Mouse (Mus musculus) liver, embryonic 12.5 days (tissue): Measurements from ENCODE around the gene Aldh4a1. TPM values are rescaled to one million over a fixed set of nuclear protein-coding genes. Genes with fewer than 3 reads are reported as not detected.

ENCODE experiments used
- ATAC-seq: fragments of 200-750 bp; cut with Nextera tagmentation; 2 replicates; pipeline ENCODE4 v1.8.0; 2017; ENCODE audit warnings: moderate number of reproducible peaks, mild to moderate bottlenecking, moderate library complexity
- H3K27ac ChIP-seq: fragments of 300-500 bp; sonication (generic); 2 replicates; pipeline ENCODE4 v1.5.1; 2016; ENCODE audit warnings: mild to moderate bottlenecking
- H3K27me3 ChIP-seq: fragments of 300-500 bp; sonication (generic); replicated peaks from 2 replicates; pipeline ENCODE4 v1.6.1; 2016; ENCODE audit warnings: mild to moderate bottlenecking, moderate library complexity
- H3K36me3 ChIP-seq: fragments of 300-500 bp; sonication (generic); 2 replicates; pipeline ENCODE4 v1.6.1; 2016; ENCODE audit warnings: mild to moderate bottlenecking, moderate library complexity
- H3K4me1 ChIP-seq: fragments of 300-500 bp; sonication (generic); 2 replicates; pipeline ENCODE4 v1.6.1; 2016
- H3K4me2 ChIP-seq: fragments of 300-500 bp; sonication (generic); 2 replicates; pipeline ENCODE4 v1.6.1; 2016; ENCODE audit warnings: mild to moderate bottlenecking, moderate library complexity
- H3K4me3 ChIP-seq: fragments of 300-500 bp; sonication (generic); 2 replicates; pipeline ENCODE4 v1.5.1; 2016; ENCODE audit warnings: mild to moderate bottlenecking, moderate library complexity
- H3K9ac ChIP-seq: fragments of 300-500 bp; sonication (generic); 2 replicates; pipeline ENCODE4 v1.6.1; 2016; ENCODE audit warnings: mild to moderate bottlenecking, moderate library complexity
- H3K9me3 ChIP-seq: fragments of 300-500 bp; sonication (generic); replicated peaks from 2 replicates; pipeline ENCODE4 v1.6.1; 2016; ENCODE audit warnings: mild to moderate bottlenecking, moderate library complexity
- WGBS: fragments of 180-500 bp; shearing (Covaris S2); methylation state at CpG from one replicate; pipeline ENCODE4 v1.1.7; 2016; ENCODE audit not compliant: insufficient replicate concordance; 5-methylcytosine and 5-hydroxymethylcytosine counted together
- polyA plus RNA-seq: library from polyadenylated mRNA; unstranded; fragments of >200 nt; fragmentation: Nextera tagmentation; extraction: Ambion mirVana; gene quantifications from 2 replicates; pipeline ENCODE4 v1.2.1, GENCODE M21; 2016

Gene Aldh4a1
- polyA plus RNA-seq = 49.4 and 52.0 TPM in 2 replicates

GRCm38 (mm10) chr4:139622373-139623282, at the start of gene Aldh4a1:
Aldh4a1 (plus strand) TSS chr4:139622866.
- Histone ChIP-seq H3K9ac (peak within 1 kb of the TSS; percentile 73), H3K4me3 (peak within 1 kb of the TSS; percentile 73), H3K4me1 (peaks cover 49% of the 10 kb centered on the region), H3K27me3 (peaks cover 6% of the 10 kb centered on the region; the same call in 1 of the 2 replicates), H3K4me2 (peak within 1 kb of the TSS; percentile 94), H3K36me3 (peaks cover 4% of the 10 kb centered on the region; the same call in 1 of the 2 replicates), H3K9me3 (no peaks in the 10 kb centered on the region), H3K27ac (peak within 1 kb of the TSS; percentile 77)
- peak; percentile 99 for ATAC-seq
- WGBS = under 1% methylated on average over 34 of the region's 38 CpGs

GRCm38 (mm10) chr4:139572928-139573512, 49.6 kb upstream of the Aldh4a1 start:
- ATAC-seq = no peak
- Histone ChIP-seq H3K36me3 (no peaks in the 10 kb centered on the region), H3K4me3 (no peak overlapping the region), H3K27me3 (peaks cover 83% of the 10 kb centered on the region), H3K4me2 (no peak overlapping the region), H3K27ac (no peak overlapping the region), H3K4me1 (peaks cover 34% of the 10 kb centered on the region), H3K9me3 (no peaks in the 10 kb centered on the region), H3K9ac (no peak overlapping the region)
- WGBS = 70% methylated on average over 12 of the region's 12 CpGs

GRCm38 (mm10) chr4:139574156-139574798, 48.4 kb upstream of the Aldh4a1 start:
- H3K9me3 ChIP-seq = no peaks in the 10 kb centered on the region
- no peaks in the 10 kb centered on the region for H3K36me3 ChIP-seq
- peaks cover 35% of the 10 kb centered on the region for H3K4me1 ChIP-seq
- peak overlapping the region; percentile 93 for H3K4me2 ChIP-seq
- H3K9ac ChIP-seq = peak overlapping the region; percentile 75
- ATAC-seq = peak; percentile 96
- peak overlapping the region; percentile 77 for H3K27ac ChIP-seq
- H3K27me3 ChIP-seq = peaks cover 87% of the 10 kb centered on the region
- H3K4me3 ChIP-seq = peak overlapping the region; percentile 71
- under 1% methylated on average over 42 of the region's 52 CpGs for WGBS

- H3K27me3 ChIP-seq = peaks cover 87% of the 10 kb centered on the region
- peak overlapping the region; percentile 75 for H3K9ac ChIP-seq
- H3K4me2 ChIP-seq = peak overlapping the region; percentile 93
- peak overlapping the region; percentile 77 for H3K27ac ChIP-seq
- peak overlapping the region; percentile 71 for H3K4me3 ChIP-seq
- H3K9me3 ChIP-seq = no peaks in the 10 kb centered on the region
- ATAC-seq = peak; percentile 50
- H3K4me1 ChIP-seq = peaks cover 42% of the 10 kb centered on the region
- WGBS = 2% methylated on average over 103 of the region's 111 CpGs
- H3K36me3 ChIP-seq = no peaks in the 10 kb centered on the region
Measured at GRCm38 (mm10) chr4:139574799-139575672, 47.6 kb upstream of the Aldh4a1 start.

GRCm38 (mm10) chr4:139575673-139576003, 47.0 kb upstream of the Aldh4a1 start:
- Histone ChIP-seq H3K36me3 (no peaks in the 10 kb centered on the region), H3K9ac (peak overlapping the region; percentile 75), H3K4me3 (peak overlapping the region; percentile 71), H3K27ac (no peak overlapping the region), H3K9me3 (no peaks in the 10 kb centered on the region), H3K4me2 (peak overlapping the region; percentile 93), H3K4me1 (peaks cover 48% of the 10 kb centered on the region), H3K27me3 (peaks cover 91% of the 10 kb centered on the region)
- WGBS = 10% methylated on average over 14 of the region's 14 CpGs
- no peak for ATAC-seq

- ATAC-seq = no peak
- no peaks in the 10 kb centered on the region for H3K36me3 ChIP-seq
- peak overlapping the region; percentile 44 for H3K9ac ChIP-seq
- 63% methylated on average over 14 of the region's 14 CpGs for WGBS
- peak overlapping the region; percentile 93 for H3K4me2 ChIP-seq
- H3K4me1 ChIP-seq = peaks cover 51% of the 10 kb centered on the region
- peak overlapping the region; percentile 71 for H3K4me3 ChIP-seq
- peaks cover 98% of the 10 kb centered on the region for H3K27me3 ChIP-seq
- no peaks in the 10 kb centered on the region for H3K9me3 ChIP-seq
- H3K27ac ChIP-seq = no peak overlapping the region
Measured at GRCm38 (mm10) chr4:139576251-139576880, 46.3 kb upstream of the Aldh4a1 start.

GRCm38 (mm10) chr4:139577006-139577405, 45.7 kb upstream of the Aldh4a1 start:
- no peak for ATAC-seq

GRCm38 (mm10) chr4:139578389-139578788, 44.3 kb upstream of the Aldh4a1 start:
- Histone ChIP-seq H3K36me3 (no peaks in the 10 kb centered on the region), H3K4me3 (no peak overlapping the region), H3K4me2 (no peak overlapping the region), H3K27ac (no peak overlapping the region), H3K27me3 (peaks cover 79% of the 10 kb centered on the region), H3K4me1 (peaks cover 68% of the 10 kb centered on the region), H3K9me3 (no peaks in the 10 kb centered on the region), H3K9ac (no peak overlapping the region)
- ATAC-seq = no peak
- 78% methylated on average over 8 of the region's 8 CpGs for WGBS

More at GRCm38 (mm10) chr4:139577006-139577405, 45.7 kb upstream of the Aldh4a1 start:
- WGBS = 74% methylated on average over 7 of the region's 7 CpGs
- H3K4me3 ChIP-seq = peak overlapping the region; percentile 71; the same call in 1 of the 2 replicates
- H3K4me1 ChIP-seq = peaks cover 58% of the 10 kb centered on the region
- H3K27me3 ChIP-seq = peaks cover 93% of the 10 kb centered on the region
- no peak overlapping the region for H3K9ac ChIP-seq
- no peaks in the 10 kb centered on the region for H3K9me3 ChIP-seq
- H3K4me2 ChIP-seq = peak overlapping the region; percentile 93
- no peak overlapping the region for H3K27ac ChIP-seq
- H3K36me3 ChIP-seq = no peaks in the 10 kb centered on the region

GRCm38 (mm10) chr4:139579003-139579402, 43.7 kb upstream of the Aldh4a1 start:
- Histone ChIP-seq H3K4me1 (peaks cover 65% of the 10 kb centered on the region), H3K27ac (no peak overlapping the region)
- ATAC-seq = no peak

GRCm38 (mm10) chr4:139579466-139579865, 43.2 kb upstream of the Aldh4a1 start:
- H3K4me1 ChIP-seq = peaks cover 65% of the 10 kb centered on the region
- 26% methylated on average over 6 of the region's 6 CpGs for WGBS
- H3K4me2 ChIP-seq = 0 out of 2 replicates have a peak overlapping the region, but pooled peaks have one; percentile 11
- H3K27me3 ChIP-seq = peaks cover 68% of the 10 kb centered on the region
- ATAC-seq = no peak
- H3K9ac ChIP-seq = no peak overlapping the region
- H3K36me3 ChIP-seq = no peaks in the 10 kb centered on the region
- no peaks in the 10 kb centered on the region for H3K9me3 ChIP-seq
- H3K27ac ChIP-seq = peak overlapping the region; percentile 71; the same call in 1 of the 2 replicates
- no peak overlapping the region for H3K4me3 ChIP-seq

More at GRCm38 (mm10) chr4:139579003-139579402, 43.7 kb upstream of the Aldh4a1 start:
- Histone ChIP-seq H3K4me2 (0 out of 2 replicates have a peak overlapping the region, but pooled peaks have one; percentile 11), H3K9me3 (no peaks in the 10 kb centered on the region), H3K9ac (no peak overlapping the region), H3K36me3 (no peaks in the 10 kb centered on the region), H3K4me3 (no peak overlapping the region), H3K27me3 (peaks cover 73% of the 10 kb centered on the region)
- 42% methylated on average over 10 of the region's 10 CpGs for WGBS
